Mouse (Mus musculus) right cerebral cortex, adult 18-20 months (tissue): ENCODE results near the gene 5031439G07Rik.
"Not testable (repeated sequence)": the region's sequence is repeated elsewhere in the genome, so short reads cannot be mapped to it uniquely, and the experiment has no call there.

Source experiments
- DNase-seq: peaks from one replicate; pipeline ENCODE4 v3.0.0; 2022; ENCODE audit warnings: mixed read lengths

Gene 5031439G07Rik

DNA sequence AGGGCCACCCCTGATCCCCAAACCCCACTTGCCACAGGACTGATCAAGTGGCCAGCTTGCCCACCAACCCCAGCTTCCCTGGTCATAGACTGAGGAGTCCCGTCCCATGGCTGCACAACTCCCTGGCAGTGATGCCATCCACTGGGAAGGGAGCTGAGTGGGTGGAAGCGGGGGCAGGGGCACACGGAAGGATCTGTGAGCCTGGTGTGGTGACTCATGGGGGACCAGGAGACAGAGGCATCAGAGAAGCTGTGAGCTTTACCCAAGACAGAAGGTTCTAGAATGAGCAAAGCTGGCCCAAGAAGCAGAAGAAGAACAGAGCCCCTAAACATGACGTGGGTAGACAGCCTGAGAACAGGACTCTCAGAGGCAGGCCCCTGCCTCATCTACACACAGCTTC, 38.3 kb downstream of the 5031439G07Rik start:
- DNase-seq, result peak; percentile 87

DNA sequence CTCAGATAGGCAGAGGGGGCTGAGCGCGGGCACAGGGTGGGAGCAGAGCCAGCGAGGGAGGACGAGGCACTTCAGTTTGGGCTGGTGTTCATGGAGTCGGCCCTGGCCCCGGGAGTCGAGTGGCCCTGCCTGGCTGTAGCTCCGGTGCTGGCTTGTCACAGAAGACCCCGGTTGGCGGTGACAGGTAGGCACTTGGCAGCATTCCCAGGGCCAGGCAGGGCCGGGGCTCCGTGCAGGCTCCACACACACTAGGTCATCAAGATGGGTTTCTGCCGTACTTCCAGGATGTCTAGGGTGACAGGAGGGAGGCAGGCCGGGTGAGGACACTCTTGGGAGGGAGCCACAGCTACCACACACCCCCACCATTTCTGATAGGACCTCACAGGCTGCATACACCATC, 39.4 kb downstream of the 5031439G07Rik start:
- DNase-seq, result no peak

DNA sequence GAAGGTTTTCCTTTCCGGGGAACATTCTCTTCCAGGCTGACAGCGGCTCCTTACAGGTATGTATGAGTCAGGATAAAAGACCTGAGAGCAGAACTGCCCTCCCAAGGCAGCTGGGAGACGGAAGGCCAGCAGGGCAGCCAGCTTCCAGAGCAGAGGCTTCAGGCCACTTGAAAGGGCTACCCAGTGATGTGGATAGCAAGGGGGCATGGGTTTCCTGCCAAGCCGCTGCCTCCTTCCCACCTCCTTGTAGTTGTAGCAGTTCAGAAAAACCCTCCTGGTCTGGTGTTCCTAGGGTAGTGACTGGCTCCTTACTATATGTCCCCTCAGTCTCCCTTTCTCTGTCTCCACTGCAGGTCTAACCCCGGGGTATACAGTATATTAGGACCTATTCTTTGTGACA, 44.0 kb downstream of the 5031439G07Rik start:
- DNase-seq, result no peak

DNA sequence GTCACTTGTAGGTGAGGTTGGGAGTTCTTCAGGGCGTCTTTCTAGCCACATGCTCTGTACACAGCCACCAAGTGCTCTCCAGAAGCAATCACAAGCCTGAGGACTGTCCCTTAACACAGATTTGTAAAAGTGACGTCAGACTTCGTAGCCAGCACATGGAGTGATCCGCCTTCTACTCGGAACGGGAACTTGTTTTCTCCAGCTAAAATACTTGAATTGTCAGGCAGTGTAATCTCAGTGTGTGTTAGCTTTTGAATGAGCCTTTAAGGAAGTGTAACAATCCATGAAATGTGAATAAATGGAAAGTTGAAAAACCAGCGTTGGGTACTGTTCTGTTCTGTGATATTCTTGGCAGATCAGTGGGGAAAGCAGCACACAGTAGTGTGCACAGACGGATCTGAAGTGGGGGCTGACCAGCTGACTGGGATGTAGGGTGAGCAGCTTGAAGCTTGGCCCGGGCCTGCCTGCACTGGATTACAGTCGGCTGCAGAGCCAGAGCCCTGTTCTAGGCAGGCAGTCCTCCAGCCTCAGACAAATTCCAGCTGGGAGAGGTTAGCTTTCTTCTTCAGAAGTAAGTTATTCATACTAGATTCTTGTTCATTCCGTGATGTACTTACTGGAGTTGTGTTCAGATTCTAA, 45.6 kb downstream of the 5031439G07Rik start:
- DNase-seq, result peak; percentile 73

DNA sequence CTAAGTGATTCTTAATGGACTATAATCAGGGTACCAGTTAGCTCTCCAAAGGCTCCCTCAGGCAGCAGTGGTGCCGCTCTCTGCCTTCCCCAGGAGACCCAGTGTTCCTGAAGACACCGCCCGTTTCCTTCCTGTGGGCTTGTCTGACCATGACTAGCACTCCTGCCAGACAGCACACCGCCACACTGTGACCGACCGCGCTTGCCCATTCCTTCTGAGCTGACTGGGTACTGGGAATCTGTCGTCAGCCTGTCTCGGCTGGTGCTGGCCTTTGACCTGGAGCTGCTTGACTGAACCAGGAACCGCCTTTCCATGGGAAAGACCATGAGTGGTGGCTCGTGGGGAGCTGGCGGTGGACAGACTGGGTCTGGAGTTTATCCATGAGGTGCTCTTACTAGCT, 48.2 kb downstream of the 5031439G07Rik start:
- no peak for DNase-seq

DNA sequence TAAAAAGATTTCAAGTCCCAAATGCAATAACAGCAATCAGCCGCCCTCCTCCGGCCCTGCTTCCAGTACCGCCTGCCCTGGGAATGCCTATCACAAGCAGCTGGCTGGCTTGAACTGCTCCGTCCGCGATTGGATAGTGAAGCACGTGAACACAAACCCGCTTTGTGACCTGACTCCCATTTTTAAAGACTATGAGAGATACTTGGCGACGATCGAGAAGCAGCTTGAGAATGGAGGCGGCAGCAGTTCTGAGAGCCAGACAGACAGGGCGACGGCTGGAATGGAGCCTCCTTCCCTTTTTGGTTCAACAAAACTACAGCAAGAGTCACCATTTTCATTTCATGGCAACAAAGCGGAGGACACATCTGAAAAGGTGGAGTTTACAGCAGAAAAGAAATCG, 53.5 kb downstream of the 5031439G07Rik start:
- DNase-seq, result peak; percentile 67

DNA sequence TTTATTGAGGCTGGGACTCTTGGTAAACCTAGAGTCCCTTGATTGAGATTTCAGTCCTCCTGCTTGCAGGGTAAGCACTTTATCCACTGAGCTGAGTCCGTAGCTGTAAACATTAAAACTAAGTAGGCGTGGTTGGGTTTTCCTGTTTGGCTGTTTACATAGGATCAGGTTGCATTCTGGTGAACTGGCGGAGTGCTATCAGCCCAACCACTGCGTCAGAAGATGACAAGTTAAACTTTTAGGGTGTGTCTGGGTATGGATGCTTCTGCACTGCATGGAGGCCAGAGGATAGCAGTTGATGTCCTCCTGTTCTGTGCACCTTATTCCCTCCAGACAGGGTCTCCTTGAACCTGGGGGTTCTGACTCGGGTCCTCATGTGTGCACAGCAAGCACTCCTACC, 56.0 kb downstream of the 5031439G07Rik start:
- DNase-seq, result no peak

DNA sequence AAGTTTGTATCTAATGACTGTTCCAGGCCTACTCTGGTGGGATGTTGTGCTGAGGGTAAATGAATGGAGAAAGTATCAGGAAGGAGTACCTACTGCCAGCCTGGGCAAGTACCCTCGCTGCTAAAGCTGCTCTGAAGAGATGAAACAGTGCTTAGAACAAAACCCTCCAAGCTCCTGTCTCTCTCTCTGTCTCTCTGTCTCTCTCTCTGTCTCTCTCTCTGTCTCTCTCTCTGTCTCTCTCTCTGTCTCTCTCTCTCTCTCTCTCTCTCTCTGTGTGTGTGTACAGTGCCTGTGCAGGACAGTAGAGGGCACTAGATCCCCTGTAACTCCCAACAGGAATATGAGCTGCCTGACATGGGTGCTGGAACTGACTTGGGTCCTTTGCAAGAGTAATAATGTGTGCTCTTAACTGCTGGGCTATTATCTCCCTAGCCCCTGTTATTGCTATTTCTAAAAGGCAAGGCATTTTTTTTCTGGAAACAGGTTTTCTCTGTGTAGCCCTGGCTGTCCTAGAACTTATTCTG, 62.8 kb downstream of the 5031439G07Rik start:
- DNase-seq, result no peak

DNA sequence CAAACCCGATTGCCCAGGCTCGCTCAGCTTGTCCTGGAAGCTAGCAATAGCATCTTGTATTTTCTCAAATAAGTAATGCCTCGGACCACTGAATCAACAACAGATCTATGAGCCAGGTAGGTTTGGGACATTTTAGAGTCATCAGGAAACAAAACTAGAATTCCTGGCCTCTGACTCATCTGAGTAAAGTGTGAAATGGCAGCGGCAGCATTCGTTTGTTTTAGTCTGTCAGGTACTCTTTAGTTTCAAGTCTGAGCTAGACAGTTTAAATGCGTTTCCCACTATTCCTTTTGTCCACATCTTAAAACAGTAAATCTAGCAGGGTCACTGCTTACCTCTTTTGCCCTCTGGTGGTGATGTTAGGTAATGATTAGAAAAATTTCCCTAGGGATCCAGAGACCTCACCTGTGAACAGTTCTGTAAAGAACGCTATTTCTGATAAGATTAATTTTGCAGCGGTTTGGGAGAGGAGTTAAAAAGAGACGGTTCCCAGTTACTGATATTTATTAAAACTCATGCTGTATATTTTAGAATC, 63.5 kb downstream of the 5031439G07Rik start:
- DNase-seq, result no peak

DNA sequence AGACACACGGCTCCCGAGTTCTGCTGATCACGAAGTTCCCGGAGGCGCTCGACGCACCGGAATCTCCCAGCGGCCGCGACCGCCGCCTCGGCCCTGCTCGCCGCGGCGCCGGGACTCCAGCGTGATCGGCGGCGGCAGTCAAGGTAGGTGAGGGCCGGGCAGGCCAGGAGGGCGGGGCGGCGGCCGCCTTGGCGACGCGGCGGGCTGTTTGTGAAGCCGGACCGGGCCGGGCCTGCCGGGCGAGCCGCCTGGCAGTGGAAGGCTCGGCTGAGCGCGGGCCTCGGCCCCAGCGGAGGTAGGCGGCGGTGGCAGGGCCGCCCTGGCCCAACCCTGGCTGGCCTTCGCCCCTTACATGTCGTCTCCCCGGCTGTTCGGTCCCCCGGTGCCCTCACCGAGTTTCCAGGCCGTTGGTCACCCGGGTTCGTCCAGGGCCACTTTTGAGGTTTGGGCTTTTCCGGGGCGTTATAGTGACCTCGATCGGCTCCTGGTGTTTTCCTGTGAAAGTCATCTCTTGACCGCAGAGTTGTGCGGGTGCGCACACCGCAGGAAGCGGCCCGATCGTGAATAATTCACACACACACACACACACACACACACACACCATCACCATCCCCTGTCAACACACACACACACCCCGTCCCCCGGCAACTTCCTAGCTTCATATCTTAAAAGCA, 64.7 kb downstream of the 5031439G07Rik start:
- DNase-seq, result no peak

DNA sequence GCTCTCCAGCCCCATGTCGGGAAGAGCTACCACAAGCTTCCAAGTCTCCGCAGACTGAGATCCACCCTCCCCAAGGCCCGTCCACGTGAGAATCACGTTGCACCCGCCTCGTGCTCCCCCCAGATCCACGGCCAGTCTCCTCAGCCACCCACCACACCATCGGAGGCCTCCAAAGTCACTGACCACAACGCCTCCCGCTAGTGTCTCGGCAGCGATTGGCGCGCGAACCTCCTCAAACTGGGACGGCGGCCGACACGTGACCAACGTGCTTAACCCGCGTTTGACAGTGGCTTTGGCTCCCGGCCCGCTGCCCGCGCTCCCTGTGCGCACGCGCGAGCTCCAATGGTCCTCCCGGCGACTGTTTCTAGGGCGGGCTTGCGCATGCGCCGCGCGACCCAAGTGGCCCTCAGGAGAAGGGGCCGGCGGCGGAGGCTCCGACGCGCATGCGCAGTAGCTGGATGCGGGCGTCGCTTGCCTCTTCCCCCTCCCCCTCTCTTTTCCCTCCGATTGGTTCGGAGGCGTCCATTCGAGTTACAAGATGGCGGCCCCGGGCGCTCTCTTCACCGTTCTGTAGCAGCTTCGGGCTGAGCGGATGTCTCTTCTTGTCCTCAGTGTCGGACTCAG, 65.4 kb downstream of the 5031439G07Rik start, which contains the start of gene Nup50:
Gene Nup50, plus strand, starts transcription at position 528 of the 624 bp plus-strand sequence.
- DNase-seq, result peak; percentile 99

DNA sequence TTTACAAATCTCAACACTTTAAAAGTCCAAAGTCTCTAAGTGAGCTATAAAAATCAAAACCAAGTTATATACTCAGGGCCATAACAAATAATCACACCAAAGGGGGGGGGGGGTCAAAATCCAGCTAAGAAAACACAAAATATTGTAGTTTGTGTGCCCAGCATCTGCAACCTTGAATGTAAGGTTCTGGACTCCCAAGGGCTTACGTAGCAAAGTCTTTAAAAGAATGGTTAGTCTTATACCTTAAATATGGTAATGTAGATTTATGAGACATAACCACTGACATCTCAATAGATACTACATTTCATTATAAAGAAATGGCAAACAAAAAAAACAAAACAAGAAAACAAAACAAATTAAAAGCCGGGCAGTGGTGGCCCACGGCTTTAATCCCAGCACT, 68.4 kb downstream of the 5031439G07Rik start, which contains the start of gene Gm29666:
Gene Gm29666, minus strand, starts transcription at position 101 of the 400 bp plus-strand sequence.
- DNase-seq, result no peak

DNA sequence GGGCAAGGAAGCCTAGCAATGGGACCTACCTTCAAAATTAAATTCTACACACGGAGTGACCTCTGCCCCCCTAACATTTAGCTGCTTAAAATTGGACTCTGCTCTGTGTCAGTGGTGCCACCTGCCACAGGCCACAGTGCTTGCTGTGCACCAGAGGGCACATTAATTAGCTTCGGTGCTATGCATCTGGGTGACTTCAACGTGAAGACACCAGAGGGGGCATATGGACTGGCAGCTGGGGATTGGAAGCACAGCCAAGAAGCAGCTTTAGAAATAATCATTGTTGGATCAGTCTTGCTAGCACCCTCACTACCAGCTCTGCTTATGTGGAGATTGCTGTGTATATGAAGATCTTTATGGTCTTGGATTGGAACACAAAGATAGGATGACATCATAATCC, 75.2 kb downstream of the 5031439G07Rik start:
- DNase-seq, result no peak

DNA sequence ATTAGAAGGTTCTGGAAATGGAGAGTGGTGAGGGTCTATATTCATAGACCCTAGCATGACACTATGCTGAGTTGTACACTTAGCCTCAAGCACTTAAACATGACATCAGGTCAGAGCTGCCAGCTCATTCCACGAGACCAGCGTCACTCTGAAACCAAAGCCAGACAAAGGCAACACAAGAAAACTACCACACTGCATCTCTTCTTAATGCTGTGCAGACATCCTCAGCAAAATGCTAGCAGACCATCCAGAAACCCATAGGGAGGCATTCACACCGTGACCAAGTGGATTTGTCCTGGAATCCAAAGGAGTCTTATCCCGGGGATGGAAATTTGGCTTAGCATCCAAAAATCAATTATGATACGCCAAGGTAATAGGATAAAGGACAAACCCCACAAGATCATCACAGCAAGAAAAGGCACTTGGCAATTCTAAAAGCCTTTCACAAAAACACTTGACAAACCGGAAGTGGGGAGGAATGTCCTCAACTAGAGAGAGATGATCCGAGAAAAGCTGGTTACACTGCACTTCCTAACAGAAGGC, 84.4 kb downstream of the 5031439G07Rik start:
- no peak for DNase-seq

DNA sequence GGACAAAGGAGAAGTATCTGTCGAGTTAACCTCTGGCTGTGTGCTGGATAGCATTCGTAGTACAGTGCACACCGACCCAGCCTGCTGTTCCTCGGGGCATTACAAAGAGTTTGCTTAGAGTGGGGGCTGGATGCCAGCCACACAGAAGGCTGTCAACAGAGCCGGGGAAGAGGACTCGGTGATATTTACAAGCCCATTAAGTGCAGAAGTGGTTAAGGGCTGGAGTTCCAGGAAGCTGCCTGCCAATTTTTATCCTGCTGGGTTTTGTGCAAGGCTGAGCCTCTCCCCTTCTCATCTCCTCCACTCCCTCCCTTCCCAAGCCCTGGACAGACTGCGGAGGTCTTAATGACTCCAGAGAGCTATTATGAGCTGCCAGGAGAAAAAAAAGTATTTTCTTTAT, 90.3 kb downstream of the 5031439G07Rik start:
- DNase-seq, result no peak

DNA sequence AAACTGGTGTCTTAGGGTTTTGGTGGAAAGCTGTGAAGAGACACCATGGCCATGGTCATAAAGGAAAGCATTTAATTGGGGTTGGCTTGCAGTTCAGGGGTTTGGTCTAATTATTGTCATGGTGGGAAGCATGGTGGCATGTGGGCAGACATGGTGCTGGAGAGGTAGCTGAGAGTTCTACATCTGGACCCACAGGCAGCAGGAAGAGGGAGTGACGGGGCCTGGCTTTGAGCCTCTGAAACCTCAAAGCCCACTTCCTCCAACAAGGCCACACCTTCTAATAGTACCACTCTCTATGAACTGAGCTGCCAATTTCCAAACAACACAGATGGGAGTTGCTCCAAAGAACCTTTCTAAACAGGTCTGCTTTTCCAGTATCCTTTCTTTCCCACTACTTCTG, 91.7 kb downstream of the 5031439G07Rik start:
- DNase-seq, result no peak

DNA sequence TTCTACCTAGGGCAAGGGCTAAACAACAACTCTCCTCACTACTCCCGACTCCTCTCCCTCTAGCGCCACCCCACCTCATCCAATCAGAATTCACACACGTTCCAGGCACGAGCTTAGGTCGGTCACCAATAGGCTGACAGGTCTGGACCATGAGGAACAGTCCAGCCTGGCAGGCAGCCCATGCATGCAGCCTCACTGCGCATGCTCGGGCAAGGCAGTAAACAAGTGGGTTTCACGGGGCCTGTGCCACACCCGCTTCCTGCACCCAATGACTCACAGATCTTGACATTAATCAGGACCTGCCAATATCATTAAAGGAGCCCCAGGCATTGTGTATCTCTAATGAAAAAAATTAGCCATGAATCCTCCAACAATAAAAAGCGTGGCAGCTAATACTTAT, 92.1 kb downstream of the 5031439G07Rik start:
- DNase-seq, result not testable (repeated sequence)
